Mouse (Mus musculus): ENCODE results near the gene Gm20388.

- TF ChIP-seq POLR2A (IDR thresholded peaks at IDR 0.05; ENCODE audit: borderline replicate concordance, control insufficient read depth, low read depth, low read length) (no peak), CTCF (IDR thresholded peaks at IDR 0.05; ENCODE audit: control insufficient read depth, insufficient read depth, low read length) (no peak)
Measured at GRCm38 (mm10) chr8:120715200-120715599, 804.6 kb downstream of the Gm20388 start.

All from bone marrow, adult 2 months (tissue).